Mouse (Mus musculus) midbrain, embryonic 14.5 days (tissue): Measurements from ENCODE around the gene Thyn1. TPM values are rescaled to one million over a fixed set of nuclear protein-coding genes. Genes with fewer than 3 reads are reported as not detected.

Experiments used
- polyA plus RNA-seq: library from polyadenylated mRNA; unstranded; fragments of >200 nt; fragmentation: Nextera tagmentation; extraction: Ambion mirVana; gene quantifications from 2 replicates; pipeline ENCODE4 v1.2.1, GENCODE M21; 2014

Gene Thyn1
- polyA plus RNA-seq, 1 experiment from 2014 or later: 127 TPM

Other genes starting within 250 kb of the Thyn1 start
- 1.4 and 2.1 TPM in 2 replicates for gene Glb1l2, start 193.2 kb upstream of the Thyn1 start, polyA plus RNA-seq
- gene Glb1l3, start 138.8 kb upstream of the Thyn1 start, polyA plus RNA-seq: not detected in 2 replicates
- gene Gm1110, start 76.6 kb upstream of the Thyn1 start, polyA plus RNA-seq: not detected in 2 replicates
- 27.3 and 28.5 TPM in 2 replicates for gene Acad8, start 144 bp upstream of the Thyn1 start, polyA plus RNA-seq
- gene Vps26b, start 30.4 kb downstream of the Thyn1 start, polyA plus RNA-seq: 85.3 and 102 TPM in 2 replicates
- 16.7 and 24.6 TPM in 2 replicates for gene Ncapd3, start 30.5 kb downstream of the Thyn1 start, polyA plus RNA-seq
- gene Jam3, start 155.7 kb downstream of the Thyn1 start, polyA plus RNA-seq: 46.9 and 62.4 TPM in 2 replicates